ENCODE assay signal across 11 mouse cellular contexts in genomic region chr4:84088166-84088565, GRCm38 (mm10).
DNase-seq lines count a peak whose midpoint lies in the region; ATAC-seq and TF ChIP-seq lines count a peak whose summit lies in the region.
"Had no signal": no experiment of that assay in that cellular context is flagged by ENCODE, and none has a peak within 500 bp of the region (broad histone marks: within the 10 kb centered on the region; RNA-seq: fewer than 3 reads in every experiment).

No protein-coding gene starts in this region.

- TF ChIP-seq CTCF in embryonic fibroblast, embryonic 13.5 days (IDR thresholded peaks at IDR 0.05; ENCODE audit: borderline replicate concordance, insufficient read depth, low read length) = no peak

- TF ChIP-seq POLR2A in embryonic fibroblast, embryonic 13.5 days (IDR thresholded peaks at IDR 0.05; ENCODE audit: low read depth, low read length) = 0 out of 2 replicates have a peak, but pooled peaks have one; percentile 20

- no peak for ATAC-seq in megakaryocyte progenitor cell, adult 5-6 weeks (replicated peaks; ENCODE audit: poor library complexity)

- H3K27ac ChIP-seq in embryonic fibroblast, embryonic 13.5 days (ENCODE audit: insufficient read depth, low read length) = peak overlapping the region; percentile 77
- H3K27ac ChIP-seq: layer of hippocampus, adult 2 months; liver, embryonic 13.5 days had no signal

- peak; percentile 56 for DNase-seq in 3134 (ENCODE audit: extremely low read depth, insufficient read length, low spot score)
- peak; percentile 70 for DNase-seq in heart, postnatal 4 days
- peak; percentile 37 for DNase-seq in lung, postnatal 14 days
- no peak for DNase-seq in thymus, postnatal 25 days
- no peak for DNase-seq in right cerebral cortex, postnatal 14 days
- DNase-seq in liver = no peak
- DNase-seq: liver, embryonic 13.5 days; thymus, adult 2 months had no signal

- no peak overlapping the region for H3K4me3 ChIP-seq in embryonic fibroblast, embryonic 13.5 days (ENCODE audit: insufficient read depth, low read length)
- H3K4me3 ChIP-seq: layer of hippocampus, adult 2 months; liver, embryonic 13.5 days had no signal

- peaks cover 2% of the 10 kb centered on the region for H3K4me1 ChIP-seq in embryonic fibroblast, embryonic 13.5 days (ENCODE audit: control insufficient read depth, insufficient read depth, low read length)
- H3K4me1 ChIP-seq: liver, embryonic 13.5 days had no signal

Comparison
In these comparisons a context has a peak if more than half of its experiments do, and no peak if none do; other contexts are left out.
1. DNase-seq: peak in 3134 (single experiment), heart, postnatal 4 days (single experiment) and lung, postnatal 14 days (single experiment); none in thymus, postnatal 25 days (single experiment), right cerebral cortex, postnatal 14 days (single experiment) and liver (single experiment).